Mouse (Mus musculus) urinary bladder, postnatal 25 days (tissue): ENCODE results near the gene Btg4.
"Not testable (repeated sequence)": the region's sequence is repeated elsewhere in the genome, so short reads cannot be mapped to it uniquely, and the experiment has no call there.

ENCODE experiments used
- DNase-seq: peaks from one replicate; pipeline ENCODE4 v3.0.0; 2022; ENCODE audit warnings: low spot score

Gene Btg4

GRCm38 (mm10) chr9:51093697-51094096 lies 33.0 kb downstream of the Btg4 start:
- no peak for DNase-seq

GRCm38 (mm10) chr9:51096306-51096705 lies 35.6 kb downstream of the Btg4 start:
- DNase-seq, result no peak

GRCm38 (mm10) chr9:51101756-51102425 lies 41.2 kb downstream of the Btg4 start, which contains the start of gene 4833427G06Rik:
Gene 4833427G06Rik, minus strand, starts transcription at chr9:51102078.
- DNase-seq, result no peak

- DNase-seq, result peak; percentile 48
Observed at GRCm38 (mm10) chr9:51102963-51103807, 42.5 kb downstream of the Btg4 start.

DNA sequence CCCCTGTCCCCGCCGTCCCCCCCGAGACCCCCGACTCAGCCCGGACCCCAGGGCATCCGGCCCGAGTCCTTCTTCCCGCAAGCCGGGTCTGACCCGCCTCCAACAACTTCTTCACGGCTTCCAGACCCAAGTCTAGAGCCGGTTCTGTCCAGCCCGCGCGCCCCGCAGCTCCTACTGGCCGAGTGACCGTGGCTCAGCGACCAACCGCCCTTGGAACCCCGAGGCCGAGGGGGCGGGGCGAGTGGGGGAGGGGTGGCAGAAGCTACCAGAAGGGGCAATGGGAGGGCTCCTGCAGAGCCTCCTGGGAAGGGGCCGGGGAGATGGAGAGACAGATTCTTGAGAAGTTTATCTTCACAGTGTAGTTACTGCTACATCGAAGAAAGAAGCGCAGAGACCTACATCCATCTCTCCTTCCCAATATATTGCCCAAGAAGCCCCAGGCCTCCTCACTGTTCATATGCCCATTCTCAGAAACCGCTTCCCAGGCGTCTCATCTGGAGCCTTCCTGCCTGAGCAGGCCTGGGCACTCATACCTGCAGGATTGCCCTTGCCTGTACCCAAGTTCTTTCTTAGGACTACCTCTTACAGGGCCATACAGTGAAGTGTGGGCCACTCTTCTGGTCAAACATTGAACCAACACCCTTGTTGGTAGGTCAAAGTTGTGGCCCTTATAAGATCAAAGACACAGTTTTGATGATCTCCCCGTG lies 43.3 kb downstream of the Btg4 start:
- DNase-seq, result peak; percentile 20

GRCm38 (mm10) chr9:51105751-51106150 lies 45.0 kb downstream of the Btg4 start:
- DNase-seq, result no peak

DNA sequence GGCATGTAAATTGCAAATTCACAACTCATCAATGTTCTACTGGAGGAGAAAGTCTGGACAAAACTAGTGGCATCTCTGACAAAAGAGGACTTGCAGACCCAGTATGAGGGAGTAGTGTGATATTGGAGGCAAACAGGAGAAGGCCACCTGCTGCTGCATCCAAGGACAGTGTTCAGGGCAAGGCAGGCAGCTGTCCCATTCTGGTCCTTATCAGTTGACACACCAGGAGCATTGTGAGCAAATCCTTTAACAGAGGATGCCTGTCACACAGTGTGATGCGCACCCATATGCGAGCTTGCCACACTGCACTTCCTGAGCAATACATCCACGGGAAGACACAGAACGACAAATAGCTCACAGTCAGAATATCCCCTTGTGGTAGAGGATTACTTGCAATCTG lies 54.1 kb downstream of the Btg4 start:
- no peak for DNase-seq

GRCm38 (mm10) chr9:51136985-51137384 lies 76.3 kb downstream of the Btg4 start:
- DNase-seq, result no peak

- no peak for DNase-seq
Observed at GRCm38 (mm10) chr9:51137432-51137831, 76.7 kb downstream of the Btg4 start.

DNA sequence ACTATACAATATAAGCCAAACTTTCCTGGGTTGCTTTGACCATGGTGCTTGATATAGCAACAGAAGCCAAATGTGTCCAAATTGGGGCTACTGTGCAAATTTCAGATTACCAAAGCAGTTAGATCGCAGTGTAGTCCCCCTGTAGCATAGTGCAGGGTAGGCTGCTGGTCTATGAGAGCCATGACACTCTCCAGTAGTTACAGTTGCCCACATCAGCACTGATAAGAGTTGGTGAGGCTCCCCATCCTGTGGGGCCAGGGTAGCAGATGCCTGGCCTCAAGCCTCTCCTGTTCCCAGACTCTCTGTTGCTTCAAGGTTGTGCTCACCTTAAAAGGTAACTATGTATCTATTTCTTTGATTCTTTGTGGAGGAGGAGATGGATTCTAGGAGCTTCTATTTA lies 77.1 kb downstream of the Btg4 start:
- DNase-seq, result no peak

DNA sequence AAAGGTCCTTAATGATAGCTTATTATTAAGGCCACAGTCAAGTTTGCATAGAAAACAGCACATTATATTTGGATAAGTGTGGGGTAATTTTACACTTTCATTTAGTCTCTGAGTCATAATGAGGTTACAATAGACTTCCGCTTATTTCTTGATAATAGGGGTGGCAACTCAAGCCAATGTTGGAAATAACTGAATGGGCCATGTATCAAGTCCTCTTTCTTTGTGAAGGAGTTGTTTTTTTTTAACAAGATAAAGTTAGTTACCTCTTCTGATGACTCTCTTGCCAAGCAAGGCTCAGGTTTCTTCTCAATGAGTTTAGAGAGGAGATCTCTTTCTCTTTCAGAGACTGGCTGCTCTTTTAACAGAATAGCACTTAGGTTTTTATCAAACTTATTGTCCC lies 77.6 kb downstream of the Btg4 start:
- DNase-seq, result no peak

- DNase-seq, result not testable (repeated sequence)
Observed at GRCm38 (mm10) chr9:51139401-51139800, 78.7 kb downstream of the Btg4 start.

- DNase-seq, result no peak
Observed at GRCm38 (mm10) chr9:51140711-51141110, 80.0 kb downstream of the Btg4 start.

DNA sequence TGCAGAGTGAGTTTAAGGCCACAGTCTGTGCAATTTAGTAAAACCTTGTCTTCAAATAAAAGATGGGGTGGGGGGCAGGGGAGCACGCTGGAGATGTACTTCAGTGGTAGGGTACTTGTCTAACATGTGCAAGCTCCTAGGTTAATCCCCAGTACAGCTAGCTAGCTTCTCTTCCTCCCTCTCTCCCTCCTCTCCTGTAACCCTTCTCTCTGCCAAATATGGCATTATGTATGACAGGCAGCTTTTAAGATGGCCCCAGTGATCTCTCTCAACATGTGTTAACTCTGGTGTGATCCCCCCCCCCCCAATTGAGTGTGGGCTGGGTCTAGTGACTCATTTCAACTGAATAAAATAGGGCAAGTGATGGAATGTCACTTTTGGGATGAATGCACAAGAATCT lies 82.7 kb downstream of the Btg4 start:
- no peak for DNase-seq

- DNase-seq, result no peak
Observed at GRCm38 (mm10) chr9:51144218-51144617, 83.5 kb downstream of the Btg4 start.

GRCm38 (mm10) chr9:51146496-51146895 lies 85.8 kb downstream of the Btg4 start:
- DNase-seq, result no peak

GRCm38 (mm10) chr9:51147294-51147693 lies 86.6 kb downstream of the Btg4 start:
- DNase-seq, result no peak

DNA sequence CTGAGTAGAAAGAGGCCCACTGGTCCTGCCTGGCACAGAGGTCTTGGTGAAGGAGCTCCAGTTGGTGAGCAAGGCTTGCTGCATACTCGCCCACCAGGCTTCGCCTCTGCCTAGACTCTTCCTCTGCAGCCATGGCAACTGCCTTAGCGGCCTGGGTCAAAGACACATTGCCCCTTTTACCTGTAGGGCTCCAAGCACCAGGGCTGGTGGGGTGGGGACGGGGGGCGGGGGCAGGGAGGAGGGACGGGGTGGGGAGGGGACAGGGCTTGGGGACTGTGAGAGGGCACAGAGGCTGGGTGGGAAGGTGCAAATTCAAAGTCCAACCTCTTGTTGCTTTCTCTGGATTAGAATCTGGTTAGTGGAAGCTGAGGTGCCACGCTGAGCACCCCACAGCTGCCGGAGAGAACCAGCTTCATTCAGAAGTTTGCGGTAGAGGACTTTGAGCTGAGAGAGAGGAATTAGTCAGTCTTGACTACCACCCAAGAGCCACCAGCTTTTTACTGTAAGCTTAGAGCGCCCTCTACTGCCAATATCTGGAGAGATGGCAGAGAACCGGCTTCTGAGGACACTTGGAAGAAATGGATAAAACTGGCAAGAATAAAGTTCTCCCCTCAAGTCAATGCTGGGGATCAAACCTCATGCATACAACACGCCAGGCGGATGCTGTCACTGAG lies 91.5 kb downstream of the Btg4 start:
- peak; percentile 58 for DNase-seq

- peak; percentile 75 for DNase-seq
Observed at GRCm38 (mm10) chr9:51161771-51162388, 101.2 kb downstream of the Btg4 start.

DNA sequence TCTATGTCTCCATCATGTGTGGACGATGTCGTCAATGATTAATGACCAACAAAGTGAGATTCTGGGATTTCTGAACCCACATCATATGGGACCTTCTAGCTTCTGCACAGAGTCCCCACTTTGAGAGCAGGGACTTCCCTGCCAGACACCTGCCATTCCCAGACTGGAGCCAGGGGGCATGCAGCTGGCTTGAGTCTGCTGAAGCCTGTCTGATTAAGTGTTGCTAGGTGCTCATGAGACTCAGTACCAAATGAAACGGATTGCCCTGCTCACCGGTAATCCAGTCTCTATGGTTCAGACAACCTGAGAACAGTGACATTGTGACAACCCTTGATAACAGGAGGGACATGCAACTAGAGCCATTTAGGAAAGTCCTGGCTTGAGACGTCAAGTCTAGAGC lies 103.3 kb downstream of the Btg4 start:
- no peak for DNase-seq

GRCm38 (mm10) chr9:51165312-51166180 lies 104.8 kb downstream of the Btg4 start, which contains the start of gene Gm32742:
Gene Gm32742, minus strand, starts transcription at chr9:51165517.
- no peak for DNase-seq
